Mouse (Mus musculus): ENCODE measurements around the gene Crybg1. TPM values are rescaled to one million over a fixed set of nuclear protein-coding genes. Genes with fewer than 3 reads are reported as not detected.
"Not testable (repeated sequence)": the region's sequence is repeated elsewhere in the genome, so short reads cannot be mapped to it uniquely, and the experiment has no call there.

Crybg1 gene
- polyA plus RNA-seq, 1 experiment from 2014 or later, result 2.8 TPM

- DNase-seq (ENCODE audit: low spot score), result no peak
These were observed 141.8 kb downstream of the Crybg1 start for GRCm38 (mm10) chr10:44006815-44007214.

- DNase-seq (ENCODE audit: low spot score), result peak; percentile 17
These were observed 142.7 kb downstream of the Crybg1 start for GRCm38 (mm10) chr10:44005677-44006641.

GRCm38 (mm10) chr10:44004221-44004751, 144.4 kb downstream of the Crybg1 start:
- no peak for DNase-seq (ENCODE audit: low spot score)

GRCm38 (mm10) chr10:44003551-44004151, 145.0 kb downstream of the Crybg1 start:
- peak; percentile 62 for DNase-seq (ENCODE audit: low spot score)

GRCm38 (mm10) chr10:44002995-44003524, 145.6 kb downstream of the Crybg1 start:
- DNase-seq (ENCODE audit: low spot score), result peak; percentile 10

GRCm38 (mm10) chr10:44002004-44002940, 146.4 kb downstream of the Crybg1 start:
- DNase-seq (ENCODE audit: low spot score), result peak; percentile 71

GRCm38 (mm10) chr10:44000156-44000865, 148.3 kb downstream of the Crybg1 start:
- DNase-seq (ENCODE audit: low spot score), result no peak

- DNase-seq (ENCODE audit: low spot score), result no peak
These were observed 150.1 kb downstream of the Crybg1 start for GRCm38 (mm10) chr10:43998503-43999082.

- no peak for DNase-seq (ENCODE audit: low spot score)
These were observed 150.6 kb downstream of the Crybg1 start for GRCm38 (mm10) chr10:43998023-43998422.

GRCm38 (mm10) chr10:43997276-43997675, 151.4 kb downstream of the Crybg1 start:
- peak; percentile 53 for DNase-seq (ENCODE audit: low spot score)

- DNase-seq (ENCODE audit: low spot score), result peak; percentile 46
These were observed 152.6 kb downstream of the Crybg1 start for GRCm38 (mm10) chr10:43995858-43996650.

- no peak for DNase-seq (ENCODE audit: low spot score)
These were observed 155.5 kb downstream of the Crybg1 start for GRCm38 (mm10) chr10:43993198-43993597.

- no peak for DNase-seq (ENCODE audit: low spot score)
These were observed 156.1 kb downstream of the Crybg1 start for GRCm38 (mm10) chr10:43992506-43992905.

GRCm38 (mm10) chr10:43991268-43991667, 157.4 kb downstream of the Crybg1 start:
- DNase-seq (ENCODE audit: low spot score), result no peak

- DNase-seq (ENCODE audit: low spot score), result no peak
These were observed 164.8 kb downstream of the Crybg1 start for GRCm38 (mm10) chr10:43983866-43984265.

- no peak for DNase-seq (ENCODE audit: low spot score)
These were observed 165.4 kb downstream of the Crybg1 start for GRCm38 (mm10) chr10:43983241-43983640.

GRCm38 (mm10) chr10:43982470-43982869, 166.2 kb downstream of the Crybg1 start:
- DNase-seq (ENCODE audit: low spot score), result no peak

GRCm38 (mm10) chr10:43980742-43981141, 167.9 kb downstream of the Crybg1 start:
- DNase-seq (ENCODE audit: low spot score), result not testable (repeated sequence)

GRCm38 (mm10) chr10:43980080-43980479, 168.6 kb downstream of the Crybg1 start:
- peak; percentile 54 for DNase-seq (ENCODE audit: low spot score)
